Mouse (Mus musculus) right cerebral cortex, postnatal 25 days (tissue): ENCODE measurements around the gene Ryr3.

Experiments used
- DNase-seq: peaks from one replicate; pipeline ENCODE4 v3.0.0; 2022

Ryr3 gene

DNA sequence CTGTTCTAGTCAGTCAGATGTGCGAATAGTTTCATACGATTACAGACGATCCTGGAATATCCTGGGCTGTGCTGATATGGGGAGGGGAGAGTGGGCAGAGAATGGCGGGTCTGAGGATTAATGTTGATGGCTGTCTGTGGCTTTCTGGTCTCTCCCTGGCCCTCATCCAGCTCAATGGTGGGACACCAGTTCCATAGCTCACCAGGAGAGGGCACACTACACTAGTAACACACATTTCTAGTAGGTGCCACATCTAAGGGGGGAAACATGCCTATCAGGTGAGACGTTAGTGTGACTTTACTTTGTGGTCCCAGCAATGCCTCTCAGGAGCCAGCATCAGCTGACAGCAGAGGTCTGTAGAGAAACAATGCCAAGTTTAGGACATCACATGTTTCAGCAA, 451.9 kb downstream of the Ryr3 start:
- DNase-seq = no peak

DNA sequence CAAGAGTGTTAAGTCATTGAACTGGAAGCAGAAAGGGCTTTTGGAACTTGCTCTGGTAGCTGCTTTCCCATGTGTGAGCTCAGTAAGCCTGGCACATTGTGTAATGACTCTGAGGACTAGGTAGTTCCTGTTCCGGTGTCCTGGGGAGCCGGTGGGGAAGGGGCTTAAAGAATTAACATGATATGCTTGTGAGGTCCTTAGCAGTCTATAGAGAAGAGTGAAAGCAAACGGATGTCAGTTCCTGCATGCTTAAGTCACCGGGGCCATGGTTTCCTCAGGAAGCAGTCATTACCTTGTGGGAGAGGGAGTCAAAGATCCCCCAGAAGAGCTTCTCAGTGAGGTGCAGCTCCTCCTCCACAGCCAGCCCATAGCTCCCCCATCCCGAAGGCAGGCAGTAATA, 452.6 kb downstream of the Ryr3 start:
- DNase-seq = no peak

DNA sequence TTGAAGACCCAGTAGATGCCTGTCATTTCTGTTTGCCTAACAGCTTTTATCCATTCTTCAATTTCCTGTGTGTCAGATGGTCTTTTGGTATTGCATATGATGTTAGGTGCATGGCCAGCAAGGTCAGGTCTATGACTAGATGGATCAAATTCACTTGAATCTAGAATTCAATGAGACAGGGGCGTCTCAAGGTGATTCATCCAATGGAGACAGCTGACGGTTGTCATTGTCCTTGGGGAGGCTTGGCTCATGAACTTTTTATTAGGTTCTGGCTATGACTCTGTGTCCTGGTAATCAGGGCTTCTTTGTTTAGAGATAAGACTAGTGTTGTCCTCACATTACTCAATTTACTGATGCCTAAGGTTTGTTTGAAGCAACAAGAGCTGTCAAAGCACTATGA, 454.9 kb downstream of the Ryr3 start:
- DNase-seq = no peak

DNA sequence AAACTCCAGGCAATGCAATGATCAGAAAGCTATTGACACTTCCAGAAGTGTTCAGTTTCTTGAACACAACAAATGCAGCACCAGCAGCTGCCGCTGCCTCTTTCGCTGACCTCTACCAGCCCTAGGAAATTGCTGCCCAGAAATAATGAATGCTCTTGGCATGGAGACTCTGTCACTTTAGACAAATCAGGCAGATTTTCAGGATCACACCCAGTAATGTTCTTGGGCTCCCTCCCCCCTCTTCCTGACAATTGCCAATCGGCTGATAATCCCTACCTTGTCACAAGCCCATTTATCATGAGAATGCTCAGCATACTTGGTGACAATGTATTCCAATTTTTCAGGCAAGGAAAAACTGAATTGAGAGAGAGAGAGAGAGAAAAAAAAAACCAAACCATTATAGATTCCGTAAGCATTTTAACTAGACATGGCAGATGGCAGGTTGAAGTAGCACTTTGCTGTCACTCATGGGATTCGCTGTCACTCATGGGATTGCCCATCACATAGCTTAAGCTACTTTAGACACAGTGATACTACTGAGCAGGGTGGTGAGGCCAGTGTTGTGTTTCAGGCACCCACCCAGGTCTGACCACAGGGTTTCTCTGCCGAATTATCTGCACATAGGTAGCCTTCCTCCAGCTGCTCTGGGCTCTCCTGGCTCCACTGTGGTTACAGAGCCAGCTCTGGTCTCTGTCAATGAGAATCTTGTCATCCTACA, 455.5 kb downstream of the Ryr3 start:
- no peak for DNase-seq

DNA sequence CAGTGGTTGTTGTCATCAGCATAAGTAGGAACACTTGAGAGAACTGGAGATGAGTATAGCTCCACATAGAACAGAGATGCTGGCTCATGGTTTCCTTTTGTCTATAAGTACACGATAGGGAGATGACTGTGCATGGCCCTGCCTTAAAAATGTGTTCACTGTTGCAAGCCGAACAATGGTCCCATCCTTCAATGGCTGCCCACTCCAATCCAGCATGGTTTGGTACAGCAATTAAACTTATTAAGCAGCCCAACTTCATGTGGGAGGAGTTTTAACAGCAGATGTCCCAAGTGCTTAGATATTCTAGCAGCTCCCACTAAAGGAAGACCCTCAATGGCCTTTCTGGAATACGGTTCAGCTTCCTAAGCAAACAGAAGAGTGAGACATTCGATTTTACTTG, 456.2 kb downstream of the Ryr3 start:
- DNase-seq = no peak

DNA sequence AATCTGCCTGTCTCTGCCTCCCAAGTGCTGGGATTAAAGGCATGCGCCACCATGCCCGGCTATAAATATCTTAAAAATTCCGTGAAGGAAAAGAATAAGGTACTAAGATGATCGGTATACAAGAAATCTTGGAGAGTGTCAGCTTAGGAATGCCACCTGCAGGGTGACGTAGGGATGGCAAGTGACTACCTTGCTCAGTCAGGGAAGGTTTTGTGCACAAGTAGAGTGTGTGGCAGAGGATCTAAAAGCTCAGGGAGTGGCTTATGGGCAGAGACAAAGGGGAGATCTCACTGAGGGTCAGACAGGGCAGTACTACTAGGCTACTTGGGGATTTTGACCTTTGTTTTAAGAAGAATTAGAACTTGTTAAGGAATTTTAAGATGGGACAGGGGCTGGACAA, 457.2 kb downstream of the Ryr3 start:
- no peak for DNase-seq

DNA sequence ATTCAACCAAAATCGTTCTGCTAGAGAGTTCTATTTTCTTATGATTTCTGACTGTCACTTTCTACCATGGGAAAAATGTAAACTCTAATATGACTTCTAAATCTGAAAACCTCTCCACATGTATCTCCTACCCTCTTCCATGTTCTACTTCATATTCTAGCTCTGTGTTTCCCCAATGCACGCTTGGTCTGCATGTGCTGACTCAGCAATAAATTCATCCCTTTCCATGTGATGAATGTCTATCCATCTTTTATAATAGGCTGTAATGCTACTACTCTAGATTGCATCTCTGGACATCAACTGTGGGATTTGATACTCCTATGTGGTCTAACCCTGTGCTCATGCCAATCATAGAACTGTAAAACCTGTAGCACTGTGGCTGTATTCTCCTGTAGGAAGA, 458.2 kb downstream of the Ryr3 start:
- no peak for DNase-seq

DNA sequence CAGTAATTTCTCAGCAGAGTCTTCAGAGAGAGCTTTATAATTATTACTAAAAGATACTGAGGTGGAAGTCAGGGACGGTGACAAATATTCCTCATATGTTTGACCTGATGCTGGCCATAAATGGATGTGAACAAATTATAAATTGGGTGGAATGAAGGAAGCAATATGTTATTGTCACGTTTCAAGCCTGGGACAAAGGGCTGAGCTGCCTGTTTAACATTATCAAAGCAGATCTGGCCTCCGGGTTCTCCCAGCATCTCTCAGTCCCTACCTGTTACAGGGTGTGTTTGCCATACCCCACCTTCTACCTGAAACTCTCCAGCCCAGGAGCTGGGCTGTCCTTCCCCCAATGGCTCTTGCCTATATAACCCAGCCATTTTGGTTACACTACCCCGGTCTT, 463.6 kb downstream of the Ryr3 start:
- DNase-seq = no peak

DNA sequence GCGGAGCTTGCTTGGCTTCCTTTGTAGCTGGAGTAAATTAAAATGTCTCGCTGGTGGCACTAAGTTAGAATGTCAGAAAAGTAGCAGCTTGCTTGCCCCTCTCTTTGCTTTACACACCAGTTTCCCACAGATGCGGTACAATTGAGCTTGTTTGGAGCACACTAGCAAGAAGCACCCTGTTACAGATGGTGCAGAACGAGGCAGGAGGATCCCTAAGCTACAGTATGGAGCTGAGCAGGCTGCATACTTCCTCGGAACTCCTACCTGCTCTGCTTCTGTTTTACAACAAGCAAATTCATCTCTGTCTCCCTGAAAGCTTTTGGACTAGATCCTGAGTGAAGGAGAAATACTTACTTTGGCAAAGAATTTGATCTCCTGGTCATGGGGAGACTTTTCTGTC, 465.5 kb downstream of the Ryr3 start:
- DNase-seq = no peak

DNA sequence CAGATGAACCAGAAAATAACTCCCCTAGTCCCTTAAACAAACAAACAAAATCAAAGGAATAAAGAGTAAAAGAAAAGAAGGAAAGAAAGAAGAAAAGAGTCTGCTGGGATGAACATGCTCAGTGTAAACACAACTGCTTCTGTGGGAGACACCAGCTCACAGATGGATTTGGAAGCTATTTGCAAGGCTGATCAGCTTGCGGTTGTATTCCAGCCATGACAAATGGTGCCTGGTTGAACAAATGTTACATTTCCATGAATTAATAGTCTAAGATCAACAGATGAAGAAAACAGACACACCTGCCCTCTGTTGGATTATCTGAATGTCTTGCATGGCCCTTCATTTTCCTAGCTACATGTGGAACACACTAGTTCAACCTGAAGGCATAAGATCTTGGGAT, 468.4 kb downstream of the Ryr3 start:
- DNase-seq = no peak

DNA sequence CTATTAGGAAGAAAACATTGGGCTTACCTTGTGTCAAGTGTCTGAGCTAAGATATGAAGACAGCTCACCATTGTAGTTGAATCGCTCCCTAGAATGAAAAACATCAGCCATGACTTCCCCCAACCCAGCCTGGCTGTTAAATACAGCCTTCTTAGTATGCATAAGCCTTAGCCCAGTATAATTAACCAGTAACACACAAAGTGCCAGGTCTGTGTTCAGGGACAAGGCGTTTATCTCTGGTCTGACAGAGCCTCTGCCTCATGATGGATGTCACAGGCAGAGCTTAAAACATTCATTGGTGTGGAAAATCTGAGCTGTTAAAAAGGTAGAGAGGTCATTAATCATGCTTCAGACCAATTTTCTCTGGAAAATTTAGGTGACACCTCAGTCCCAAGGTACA, 484.0 kb downstream of the Ryr3 start:
- DNase-seq = no peak

DNA sequence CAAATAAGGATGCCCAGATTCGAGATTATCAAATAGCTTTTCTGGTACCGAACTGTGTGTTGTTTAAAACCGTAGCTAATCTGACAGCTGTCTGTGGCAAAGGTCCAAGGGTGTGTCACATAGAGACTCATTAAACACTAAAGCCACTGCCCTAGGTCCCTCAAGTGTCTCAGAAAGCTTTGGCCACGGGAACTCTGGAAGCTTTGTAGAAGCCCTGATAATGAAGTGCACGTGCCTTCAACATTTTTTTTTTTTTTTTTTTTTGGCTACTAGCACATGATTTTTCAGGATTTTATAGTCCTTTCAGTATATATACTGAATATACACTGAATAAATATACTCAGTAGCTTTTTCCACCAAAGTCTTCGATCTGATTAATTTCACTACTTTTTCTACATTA, 489.1 kb downstream of the Ryr3 start:
- no peak for DNase-seq

DNA sequence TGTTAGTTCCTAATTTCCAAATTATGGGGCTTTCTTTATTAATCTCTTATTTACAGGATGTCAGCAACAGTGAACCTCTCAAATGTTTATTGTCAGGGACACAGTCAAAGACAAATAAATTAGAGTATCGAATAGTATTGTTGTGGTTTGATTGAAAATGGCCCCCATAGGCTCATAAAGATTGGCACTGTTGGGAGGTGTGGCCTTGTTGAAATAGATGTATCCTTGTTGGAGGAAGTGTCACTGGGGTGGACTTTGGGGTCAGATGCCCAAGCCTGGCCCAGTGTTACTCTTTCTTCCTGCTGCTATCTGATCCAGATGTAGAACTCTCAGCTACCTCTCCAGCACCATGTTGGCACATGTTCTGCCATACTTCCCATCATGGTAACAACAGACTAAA, 495.7 kb downstream of the Ryr3 start:
- DNase-seq = no peak

DNA sequence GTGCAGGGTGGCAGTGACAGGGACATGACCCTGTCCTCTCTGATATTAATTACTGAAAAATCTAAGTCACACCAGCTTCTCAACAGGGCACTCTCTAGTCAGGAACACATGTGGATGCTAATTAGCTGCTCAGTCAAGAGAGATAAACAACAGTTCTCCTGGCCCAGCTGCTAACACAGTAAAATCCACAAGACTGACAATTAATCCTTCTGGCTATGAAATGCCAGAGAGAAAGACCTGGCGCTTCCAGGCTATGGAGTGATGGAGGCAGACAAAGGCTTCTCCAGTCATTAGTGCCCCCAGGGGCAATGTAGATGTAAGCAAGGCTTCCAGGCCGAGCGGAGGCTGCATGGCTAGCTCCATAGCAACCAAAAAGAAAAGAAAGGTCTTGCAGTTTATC, 496.2 kb downstream of the Ryr3 start:
- no peak for DNase-seq

DNA sequence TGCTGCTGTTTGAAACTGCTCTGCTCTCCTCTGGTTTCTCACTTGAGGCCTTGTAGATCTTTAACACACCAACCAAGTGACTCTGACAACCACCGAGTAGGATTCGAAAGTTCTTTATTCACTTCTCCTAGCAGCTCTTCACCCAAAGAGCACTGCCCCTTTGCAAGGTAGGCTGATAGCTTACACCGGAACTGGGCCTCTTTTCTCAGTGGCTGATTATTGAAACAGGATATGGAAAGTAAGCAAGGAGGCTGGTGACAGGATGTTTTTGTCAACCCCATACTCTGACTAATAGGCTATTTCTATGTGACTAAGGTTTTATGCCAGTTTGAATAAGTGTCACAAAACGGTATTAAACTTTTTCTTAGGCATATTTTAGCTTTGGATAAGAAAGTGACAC, 502.2 kb downstream of the Ryr3 start:
- DNase-seq = no peak

DNA sequence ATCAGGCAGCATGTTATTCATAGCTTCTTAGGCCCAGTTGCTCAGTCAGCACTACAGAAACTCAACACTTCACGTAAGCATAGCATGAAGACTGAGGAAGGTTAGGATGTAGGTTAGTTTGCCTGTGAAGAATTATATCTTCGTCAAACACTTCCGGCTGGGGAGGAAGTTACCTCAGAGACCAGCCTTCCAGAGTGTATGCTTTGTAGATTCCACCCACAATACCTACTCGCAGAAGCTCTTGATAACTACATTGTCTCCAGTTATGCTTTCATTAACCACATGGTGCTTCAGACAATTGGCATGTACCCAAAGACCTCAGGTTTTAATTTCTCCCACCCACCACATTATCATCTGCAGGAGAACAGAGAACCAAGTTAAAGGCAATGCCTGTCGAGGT, 535.1 kb downstream of the Ryr3 start:
- no peak for DNase-seq

DNA sequence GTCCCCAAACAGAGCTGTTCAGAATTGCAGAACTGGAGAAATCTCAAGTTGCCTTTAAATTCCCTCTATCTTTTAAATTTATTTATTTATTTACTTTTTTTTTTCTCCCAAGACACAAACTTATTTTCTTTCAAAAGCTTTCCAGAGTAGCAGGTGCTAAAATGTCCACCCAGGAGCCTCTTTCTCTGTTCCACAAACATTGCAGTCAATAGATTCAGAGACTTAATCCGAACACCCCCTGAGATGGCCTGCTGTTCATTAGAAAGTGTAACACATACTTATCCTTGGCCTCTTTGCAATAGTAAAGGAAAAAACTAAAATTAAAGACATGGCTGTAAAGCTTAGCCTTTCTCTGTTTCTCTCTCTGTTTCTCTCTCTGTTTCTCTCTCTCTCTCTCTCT, 539.6 kb downstream of the Ryr3 start:
- DNase-seq = no peak

DNA sequence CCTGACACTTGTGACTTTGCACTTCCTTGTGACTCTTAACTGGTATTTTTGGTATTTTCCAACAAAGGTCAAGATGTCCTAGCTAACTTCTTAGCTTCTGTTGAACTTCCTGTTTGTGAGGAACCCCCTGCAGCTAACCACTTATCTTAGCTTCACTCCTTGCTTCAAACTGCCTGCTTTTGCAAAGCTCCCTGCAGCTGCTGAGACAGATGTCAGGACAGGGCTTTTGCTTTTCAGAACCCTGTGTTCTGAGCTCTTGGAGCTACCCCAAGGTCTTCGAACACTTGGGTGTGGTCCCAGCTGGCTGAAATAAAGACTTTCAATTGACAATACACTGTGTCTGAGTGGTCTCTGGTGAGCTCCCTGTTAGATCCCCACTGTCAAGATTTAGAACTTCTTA, 540.2 kb downstream of the Ryr3 start:
- no peak for DNase-seq

DNA sequence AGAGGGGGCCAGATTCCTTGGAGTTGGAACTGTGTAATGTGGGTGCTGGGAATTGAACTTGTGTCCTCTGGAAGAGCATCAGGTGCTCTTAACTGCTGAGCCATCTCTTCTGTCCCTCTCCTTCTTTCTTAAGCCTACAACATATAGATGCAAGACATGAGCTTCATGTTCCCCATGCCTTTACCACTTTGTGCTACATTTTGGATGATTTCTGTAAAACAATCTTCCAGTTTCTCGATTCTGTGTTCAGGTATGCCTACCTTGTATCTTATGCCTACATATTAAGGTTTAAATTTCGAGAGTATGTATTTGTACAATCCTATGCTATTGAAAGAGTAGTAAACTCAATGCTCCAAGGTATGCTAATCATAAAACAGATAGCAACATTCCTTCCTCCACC, 540.7 kb downstream of the Ryr3 start:
- no peak for DNase-seq

DNA sequence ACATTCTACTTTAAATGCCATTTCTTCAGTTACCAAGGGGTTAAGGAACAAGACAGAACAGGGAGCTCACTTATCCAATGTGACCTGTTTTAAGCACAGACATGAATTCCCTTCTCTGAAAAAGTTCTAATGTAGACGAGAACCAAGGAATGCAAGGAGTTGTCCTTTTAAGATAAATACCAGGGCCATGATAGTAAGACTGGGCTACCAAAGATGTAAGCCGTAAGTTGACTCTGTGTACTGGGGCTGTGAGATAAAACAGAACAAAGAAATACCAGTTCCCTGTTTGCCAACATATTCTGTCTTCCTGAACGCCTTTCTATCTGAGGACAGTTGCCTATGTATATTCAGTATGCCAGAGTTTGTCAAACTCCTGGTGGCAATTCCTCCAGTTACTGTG, 547.4 kb downstream of the Ryr3 start:
- DNase-seq = no peak

DNA sequence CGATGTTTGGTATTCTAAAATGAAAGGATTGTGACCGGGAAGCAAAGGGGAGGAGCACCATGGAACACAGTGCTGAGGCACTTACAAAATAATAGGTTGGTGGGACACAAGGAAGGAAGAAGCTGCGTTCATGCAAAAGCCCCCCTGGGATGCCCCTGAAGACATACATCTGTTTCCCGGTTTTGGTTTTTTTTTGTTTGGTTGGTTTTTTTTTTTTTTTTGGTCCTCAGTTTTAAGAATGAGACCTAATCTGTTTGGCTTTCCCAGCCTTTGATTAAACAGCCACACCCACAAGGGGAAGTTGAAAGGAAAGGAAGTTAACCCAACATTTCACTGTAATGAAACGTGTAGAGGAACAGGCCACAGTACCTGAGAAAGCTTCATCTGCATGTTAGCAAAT, 560.8 kb downstream of the Ryr3 start:
- DNase-seq = no peak

DNA sequence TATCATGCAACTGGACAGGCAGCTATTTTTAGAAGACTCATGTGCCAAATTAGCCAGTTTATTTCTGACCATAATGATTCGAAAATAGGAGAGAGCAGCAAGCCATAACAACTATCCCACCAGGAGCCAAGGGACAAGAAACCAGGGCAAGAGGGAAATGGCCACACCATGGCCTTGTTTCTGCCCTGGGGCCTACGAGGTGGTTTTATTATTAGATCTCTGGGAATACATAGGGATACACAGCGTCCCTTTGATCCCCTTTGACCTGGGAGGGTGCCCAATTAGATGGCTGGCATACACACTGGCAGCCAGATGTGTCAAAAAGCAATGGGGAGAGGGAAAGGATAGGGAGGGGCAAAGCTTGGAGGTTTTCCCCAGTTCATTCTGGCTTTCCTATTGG, 563.1 kb downstream of the Ryr3 start:
- no peak for DNase-seq

DNA sequence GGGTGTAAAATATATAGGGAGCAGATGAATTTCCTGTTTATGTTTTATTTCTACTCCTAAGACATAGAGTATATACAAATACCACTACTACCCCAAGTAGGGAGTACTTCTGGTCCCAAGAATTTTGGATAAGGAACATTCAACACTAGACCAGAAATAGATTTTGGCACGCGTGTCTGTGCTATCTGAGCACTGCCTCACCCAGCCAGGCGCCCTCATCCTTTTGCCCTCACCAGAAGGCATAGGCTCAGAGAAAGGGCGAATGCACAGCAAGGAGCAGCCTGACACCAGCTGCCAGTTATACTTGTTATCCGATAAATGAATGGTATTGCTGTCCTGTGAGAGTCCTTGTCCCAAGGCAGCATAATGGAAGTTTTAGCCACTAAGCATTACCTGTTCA, 579.7 kb downstream of the Ryr3 start:
- no peak for DNase-seq

DNA sequence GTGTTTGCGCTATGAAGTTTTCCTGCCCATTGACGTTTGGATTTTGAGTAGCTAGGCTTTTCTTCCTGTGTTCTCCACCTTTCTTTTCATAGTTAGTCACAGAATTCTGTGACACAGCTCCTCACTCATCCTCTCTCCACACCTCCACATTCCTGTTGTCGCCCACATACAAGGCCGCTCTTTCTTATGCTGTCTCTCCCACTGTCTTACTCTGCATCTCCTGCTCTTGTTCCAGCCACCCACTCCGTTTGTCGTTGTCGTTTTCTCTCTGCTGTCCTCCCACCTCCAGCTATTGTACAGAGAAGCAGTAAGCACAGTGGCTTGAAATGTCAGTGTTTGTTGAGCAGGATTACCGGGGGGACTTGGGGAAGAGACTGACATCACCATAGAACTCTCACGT, 584.4 kb downstream of the Ryr3 start:
- DNase-seq = peak; percentile 43

DNA sequence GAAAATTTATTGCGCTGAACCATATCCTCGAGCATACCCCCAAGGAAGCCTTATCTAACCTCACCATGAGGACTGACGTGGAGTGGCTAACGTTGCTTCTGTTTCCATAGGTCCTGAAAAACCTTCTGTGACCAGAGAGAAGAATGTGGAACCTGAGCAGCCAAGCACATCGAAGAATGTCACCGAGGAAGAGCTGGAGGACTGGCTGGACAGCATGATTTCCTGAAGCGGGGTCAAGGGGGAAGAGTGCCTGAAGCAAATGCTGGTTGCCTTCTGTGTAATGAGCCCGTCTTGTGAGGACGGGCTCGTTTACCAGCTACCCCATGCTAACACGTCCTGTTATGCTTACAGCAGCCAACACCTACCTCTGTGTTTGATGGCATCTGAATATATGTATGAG, 586.2 kb downstream of the Ryr3 start:
- no peak for DNase-seq

DNA sequence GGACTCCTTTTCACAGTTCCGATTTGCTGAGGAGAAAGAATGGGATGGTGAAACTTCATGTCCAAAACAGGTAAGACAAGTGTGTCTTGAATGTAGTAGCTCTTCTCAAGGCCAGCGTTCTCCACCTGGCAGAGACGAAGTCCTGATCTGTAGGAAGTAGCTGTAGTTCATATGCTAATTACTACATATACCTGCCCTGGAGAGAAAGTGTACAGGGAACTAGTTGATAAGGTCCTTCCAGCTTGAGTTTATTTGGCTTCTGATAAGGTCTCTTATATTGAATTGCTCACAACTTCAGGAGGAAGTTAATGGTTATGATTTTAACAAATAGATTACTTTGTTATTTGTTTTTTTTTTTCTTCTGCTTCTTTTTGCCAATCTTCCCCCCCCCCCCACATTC, 591.7 kb downstream of the Ryr3 start:
- DNase-seq = no peak
